Mouse (Mus musculus) intestine, embryonic 16.5 days (tissue): ENCODE data around the gene Mus81. TPM values are rescaled to one million over a fixed set of nuclear protein-coding genes. Genes with fewer than 3 reads are reported as not detected.
"Not testable (repeated sequence)": the region's sequence is repeated elsewhere in the genome, so short reads cannot be mapped to it uniquely, and the experiment has no call there.

ENCODE experiments used
- ATAC-seq: fragments of 200-750 bp; cut with Nextera tagmentation; 2 replicates; pipeline ENCODE4 v1.8.0; 2017; ENCODE audit warnings: moderate TSS enrichment, moderate library complexity
- H3K27ac ChIP-seq: fragments of 300-500 bp; sonication (generic); 2 replicates; pipeline ENCODE4 v1.5.1; 2014; ENCODE audit warnings: mild to moderate bottlenecking, low read length
- H3K27me3 ChIP-seq: fragments of 300-500 bp; sonication (generic); replicated peaks from 2 replicates; pipeline ENCODE4 v1.6.1; 2014; ENCODE audit warnings: low read length, control low read depth, mixed read lengths; ENCODE audit not compliant: control insufficient read depth, insufficient read depth
- H3K36me3 ChIP-seq: fragments of 300-500 bp; sonication (generic); 2 replicates; pipeline ENCODE4 v1.6.1; 2014; ENCODE audit warnings: low read length, control low read depth; ENCODE audit not compliant: control insufficient read depth, insufficient read depth
- H3K4me1 ChIP-seq: fragments of 300-500 bp; sonication (generic); 2 replicates; pipeline ENCODE4 v1.6.1; 2014; ENCODE audit warnings: low read length, control low read depth, mixed read lengths; ENCODE audit not compliant: control insufficient read depth, insufficient read depth
- H3K4me2 ChIP-seq: fragments of 300-500 bp; sonication (generic); 2 replicates; pipeline ENCODE4 v1.6.1; 2014; ENCODE audit warnings: low read depth, low read length, control low read depth
- H3K4me3 ChIP-seq: fragments of 300-500 bp; sonication (generic); 2 replicates; pipeline ENCODE4 v1.5.1; 2014; ENCODE audit warnings: mild to moderate bottlenecking, low read length
- H3K9ac ChIP-seq: fragments of 300-500 bp; sonication (generic); 2 replicates; pipeline ENCODE4 v1.6.1; 2014; ENCODE audit warnings: low read depth, low read length
- H3K9me3 ChIP-seq: fragments of 300-500 bp; sonication (generic); 2 replicates; pipeline ENCODE4 v1.6.1; 2016; ENCODE audit warnings: low read length, control low read depth; ENCODE audit not compliant: control insufficient read depth
- WGBS: fragments of 180-500 bp; shearing (Covaris S2); extraction: QIAGEN DNeasy Blood & Tissue Kit; methylation state at CpG from one replicate; pipeline ENCODE4 v1.1.7; 2014; 5-methylcytosine and 5-hydroxymethylcytosine counted together
- polyA plus RNA-seq: library from polyadenylated mRNA; unstranded; fragments of >200 nt; fragmentation: Nextera tagmentation; extraction: Ambion mirVana; gene quantifications from 2 replicates; pipeline ENCODE4 v1.2.1, GENCODE M21; 2015

The Mus81 gene
- polyA plus RNA-seq, 1 experiment from 2014 or later: 36.5 TPM

GRCm38 (mm10) chr19:5494314-5494713, 6.1 kb upstream of the Mus81 start:
- Histone ChIP-seq H3K36me3 (peaks cover 32% of the 10 kb centered on the region), H3K4me2 (no peak overlapping the region), H3K4me1 (peaks cover 18% of the 10 kb centered on the region), H3K27ac (peak overlapping the region; percentile 72), H3K27me3 (no peaks in the 10 kb centered on the region), H3K9ac (no peak overlapping the region), H3K4me3 (no peak overlapping the region), H3K9me3 (no peaks in the 10 kb centered on the region)
- peak; percentile 26 for ATAC-seq
- WGBS: 75% methylated on average over 3 of the region's 3 CpGs

- H3K27me3 ChIP-seq, H3K9ac ChIP-seq, H3K4me2 ChIP-seq, ATAC-seq, H3K4me3 ChIP-seq, H3K9me3 ChIP-seq: not testable (repeated sequence)
- peaks cover 18% of the 10 kb centered on the region for H3K4me1 ChIP-seq
- 58% methylated on average over 9 of the region's 9 CpGs for WGBS
- H3K27ac ChIP-seq: peak overlapping the region; percentile 14; the same call in 1 of the 2 replicates
- H3K36me3 ChIP-seq: peaks cover 32% of the 10 kb centered on the region
Measured at GRCm38 (mm10) chr19:5493301-5493721, 5.1 kb upstream of the Mus81 start.

- Histone ChIP-seq H3K4me2 (no peak overlapping the region; the same call in 1 of the 2 replicates), H3K36me3 (peaks cover 32% of the 10 kb centered on the region), H3K27me3 (no peaks in the 10 kb centered on the region), H3K4me1 (peaks cover 18% of the 10 kb centered on the region), H3K27ac (peak overlapping the region; percentile 33), H3K9me3 (no peaks in the 10 kb centered on the region), H3K9ac (0 out of 2 replicates have a peak overlapping the region, but pooled peaks have one; percentile 24), H3K4me3 (peak overlapping the region; percentile 7; the same call in 1 of the 2 replicates)
- 83% methylated on average over 4 of the region's 4 CpGs for WGBS
- no peak for ATAC-seq
Measured at GRCm38 (mm10) chr19:5492641-5493040, 4.4 kb upstream of the Mus81 start.

GRCm38 (mm10) chr19:5490898-5491708, 2.9 kb upstream of the Mus81 start:
- Histone ChIP-seq H3K4me1 (peaks cover 32% of the 10 kb centered on the region), H3K27ac (peak overlapping the region; percentile 99), H3K4me3 (peak overlapping the region; percentile 98), H3K9ac (peak overlapping the region; percentile 97), H3K27me3 (no peaks in the 10 kb centered on the region), H3K4me2 (peak overlapping the region; percentile 79), H3K36me3 (peaks cover 23% of the 10 kb centered on the region), H3K9me3 (no peaks in the 10 kb centered on the region)
- WGBS: under 1% methylated on average over 59 of the region's 59 CpGs
- peak; percentile 27 for ATAC-seq

GRCm38 (mm10) chr19:5490313-5490897, 2.2 kb upstream of the Mus81 start, which contains the start of gene Cfl1:
Gene Cfl1 (plus strand): TSS chr19:5490455.
- WGBS: under 1% methylated on average over 62 of the region's 62 CpGs
- ATAC-seq: peak; percentile 49
- peak within 1 kb of the TSS; percentile 93 for H3K4me2 ChIP-seq
- H3K4me1 ChIP-seq: peaks cover 32% of the 10 kb centered on the region
- H3K27me3 ChIP-seq: no peaks in the 10 kb centered on the region
- peak within 1 kb of the TSS; percentile 97 for H3K9ac ChIP-seq
- H3K27ac ChIP-seq: peak within 1 kb of the TSS; percentile 99
- H3K36me3 ChIP-seq: peaks cover 19% of the 10 kb centered on the region
- H3K9me3 ChIP-seq: no peaks in the 10 kb centered on the region
- peak within 1 kb of the TSS; percentile 98 for H3K4me3 ChIP-seq

GRCm38 (mm10) chr19:5489721-5490120, 1.5 kb upstream of the Mus81 start:
- Histone ChIP-seq H3K36me3 (peaks cover 15% of the 10 kb centered on the region; the same call in 1 of the 2 replicates), H3K27ac (peak overlapping the region; percentile 99), H3K4me1 (peaks cover 31% of the 10 kb centered on the region), H3K4me3 (peak overlapping the region; percentile 98; the same call in 1 of the 2 replicates), H3K4me2 (peak overlapping the region; percentile 43)
- ATAC-seq, H3K9me3 ChIP-seq, H3K9ac ChIP-seq, H3K27me3 ChIP-seq: not testable (repeated sequence)
- 41% methylated on average over 10 of the region's 10 CpGs for WGBS

- Histone ChIP-seq H3K4me1 (peaks cover 29% of the 10 kb centered on the region), H3K36me3 (peaks cover 12% of the 10 kb centered on the region; the same call in 1 of the 2 replicates), H3K9ac (peak overlapping the region; percentile 71), H3K27me3 (no peaks in the 10 kb centered on the region), H3K9me3 (no peaks in the 10 kb centered on the region), H3K27ac (peak overlapping the region; percentile 99), H3K4me3 (peak overlapping the region; percentile 65), H3K4me2 (peak overlapping the region; percentile 93)
- ATAC-seq: peak; percentile 85
- WGBS: under 1% methylated on average over 26 of the region's 26 CpGs
Measured at GRCm38 (mm10) chr19:5488878-5489571, 823 bp upstream of the Mus81 start.

GRCm38 (mm10) chr19:5486771-5487170, 1.4 kb downstream of the Mus81 start:
- ATAC-seq: no peak
- 0 out of 2 replicates have a peak overlapping the region, but pooled peaks have one; percentile 93 for H3K4me2 ChIP-seq
- H3K4me1 ChIP-seq: peaks cover 19% of the 10 kb centered on the region
- peak overlapping the region; percentile 65; the same call in 1 of the 2 replicates for H3K4me3 ChIP-seq
- 84% methylated on average over 4 of the region's 4 CpGs for WGBS
- no peaks in the 10 kb centered on the region for H3K9me3 ChIP-seq
- peak overlapping the region; percentile 99; the same call in 1 of the 2 replicates for H3K27ac ChIP-seq
- H3K36me3 ChIP-seq: peaks cover 7% of the 10 kb centered on the region
- no peak overlapping the region for H3K9ac ChIP-seq
- H3K27me3 ChIP-seq: no peaks in the 10 kb centered on the region

- no peak overlapping the region for H3K27ac ChIP-seq
- no peaks in the 10 kb centered on the region for H3K27me3 ChIP-seq
- no peak for ATAC-seq
- 83% methylated on average over 8 of the region's 8 CpGs for WGBS
- H3K4me1 ChIP-seq: peaks cover 18% of the 10 kb centered on the region
- no peak overlapping the region for H3K9ac ChIP-seq
- H3K4me3 ChIP-seq: no peak overlapping the region
- peaks cover 7% of the 10 kb centered on the region for H3K36me3 ChIP-seq
- H3K9me3 ChIP-seq: no peaks in the 10 kb centered on the region
- no peak overlapping the region for H3K4me2 ChIP-seq
Measured at GRCm38 (mm10) chr19:5486286-5486685, 1.9 kb downstream of the Mus81 start.
